Mouse (Mus musculus) lung, adult 2 months (tissue): ENCODE data around the gene Hist3h2ba.

Source experiments
- CTCF ChIP-seq: fragments of 200-500 bp; IDR thresholded peaks from 2 replicates; pipeline ENCODE4 v1.5.1; 2011; ENCODE audit warnings: mild to moderate bottlenecking, low read length, control low read depth; ENCODE audit not compliant: insufficient read depth
- POLR2A ChIP-seq: fragments of 200-500 bp; IDR thresholded peaks from 2 replicates; pipeline ENCODE4 v1.6.1; 2011; ENCODE audit warnings: low read depth, mild to moderate bottlenecking, control low read depth, low read length, borderline replicate concordance; ENCODE audit errors: extremely low read depth

- TF ChIP-seq POLR2A (no peak), CTCF (no peak)
These were observed 17.1 kb upstream of the Hist3h2ba start for GRCm38 (mm10) chr11:58931576-58931975.
